Mouse (Mus musculus) ES-E14 (cell line): ENCODE results near the gene Lhx5. TPM values are rescaled to one million over a fixed set of nuclear protein-coding genes. Genes with fewer than 3 reads are reported as not detected.

ENCODE experiments used
- DNase-seq: peaks from one replicate; pipeline ENCODE4 v3.0.0-alpha.2; 2013; ENCODE audit warnings: low read depth, low spot score
- H3K27ac ChIP-seq: 2 replicates; pipeline ENCODE4 v1.5.1; 2012; ENCODE audit warnings: low read depth, mild to moderate bottlenecking, low read length, moderate library complexity, mixed read lengths; ENCODE audit not compliant: poor library complexity, insufficient read depth, severe bottlenecking
- H3K36me3 ChIP-seq: 2 replicates; pipeline ENCODE4 v1.6.1; 2012; ENCODE audit warnings: mild to moderate bottlenecking, low read length, moderate library complexity, mixed read lengths; ENCODE audit not compliant: control insufficient read depth, poor library complexity, insufficient read depth, severe bottlenecking
- H3K4me1 ChIP-seq, 2 experiments: fragments of 150-350 bp in 1 of 2; sonication (generic) in 1 of 2; 2 replicates each; pipeline ENCODE4 v1.6.1; 2012; ENCODE audit warnings: low read length in 2 of 2, mild to moderate bottlenecking in 1 of 2, mixed read lengths in 1 of 2; ENCODE audit not compliant: control insufficient read depth in 2 of 2, insufficient read depth in 2 of 2, poor library complexity in 1 of 2
- H3K4me3 ChIP-seq, 2 experiments: fragments of 150-350 bp in 1 of 2; sonication (generic) in 1 of 2; 2 replicates each; pipeline ENCODE4 v1.5.1; 2012; ENCODE audit warnings: low read length in 2 of 2, low read depth in 1 of 2, mild to moderate bottlenecking in 1 of 2, mixed read lengths in 1 of 2; ENCODE audit not compliant: insufficient read depth in 1 of 2, poor library complexity in 1 of 2, severe bottlenecking in 1 of 2
- H3K9ac ChIP-seq: 2 replicates; pipeline ENCODE4 v1.6.1; 2012; ENCODE audit warnings: low read depth, mild to moderate bottlenecking, low read length, mixed read lengths; ENCODE audit not compliant: poor library complexity, insufficient read depth, severe bottlenecking
- H3K9me3 ChIP-seq: fragments of 150-350 bp; sonication (generic); 2 replicates; pipeline ENCODE4 v1.6.1; 2012; ENCODE audit warnings: low read depth, mild to moderate bottlenecking, low read length; ENCODE audit not compliant: control insufficient read depth, insufficient read depth
- CHD2 ChIP-seq: IDR thresholded peaks from 2 replicates; pipeline ENCODE4 v1.6.1; 2014; ENCODE audit warnings: mild to moderate bottlenecking, low read depth, low read length, inconsistent platforms
- HCFC1 ChIP-seq: IDR thresholded peaks from 2 replicates; pipeline ENCODE4 v1.6.1; 2012; ENCODE audit warnings: low read length, inconsistent platforms, borderline replicate concordance; ENCODE audit not compliant: insufficient read depth
- MAFK ChIP-seq: IDR thresholded peaks from 2 replicates; pipeline ENCODE4 v1.6.1; 2014; ENCODE audit warnings: mild to moderate bottlenecking, low read depth, low read length, inconsistent platforms; ENCODE audit not compliant: insufficient read depth
- ZC3H11A ChIP-seq: IDR thresholded peaks from 2 replicates; pipeline ENCODE4 v1.6.1; 2012; ENCODE audit warnings: low read depth, mild to moderate bottlenecking, inconsistent platforms, low read length, borderline replicate concordance
- ZNF384 ChIP-seq: IDR thresholded peaks from 2 replicates; pipeline ENCODE4 v1.6.1; 2012; ENCODE audit warnings: low read depth, low read length, inconsistent platforms
- in situ Hi-C, 2 experiments: fragments of 600-800 bp; cut with MboI; formaldehyde crosslinking; loops; one replicate each; pipeline ENCODE4 v1.15.1; 2025; ENCODE audit warnings: low sequenced_read_pairs in 2 of 2, inconsistent platforms in 1 of 2; ENCODE audit not compliant: unreplicated experiment in 2 of 2
- total RNA-seq: library from RNA; depleted of rRNA; stranded (reverse); fragments of 300-350 nt; gene quantifications from 2 replicates; pipeline ENCODE4 v1.2.3, GENCODE M21; 2012

The Lhx5 gene
- total RNA-seq, 1 experiment: 0.13 TPM

DNA sequence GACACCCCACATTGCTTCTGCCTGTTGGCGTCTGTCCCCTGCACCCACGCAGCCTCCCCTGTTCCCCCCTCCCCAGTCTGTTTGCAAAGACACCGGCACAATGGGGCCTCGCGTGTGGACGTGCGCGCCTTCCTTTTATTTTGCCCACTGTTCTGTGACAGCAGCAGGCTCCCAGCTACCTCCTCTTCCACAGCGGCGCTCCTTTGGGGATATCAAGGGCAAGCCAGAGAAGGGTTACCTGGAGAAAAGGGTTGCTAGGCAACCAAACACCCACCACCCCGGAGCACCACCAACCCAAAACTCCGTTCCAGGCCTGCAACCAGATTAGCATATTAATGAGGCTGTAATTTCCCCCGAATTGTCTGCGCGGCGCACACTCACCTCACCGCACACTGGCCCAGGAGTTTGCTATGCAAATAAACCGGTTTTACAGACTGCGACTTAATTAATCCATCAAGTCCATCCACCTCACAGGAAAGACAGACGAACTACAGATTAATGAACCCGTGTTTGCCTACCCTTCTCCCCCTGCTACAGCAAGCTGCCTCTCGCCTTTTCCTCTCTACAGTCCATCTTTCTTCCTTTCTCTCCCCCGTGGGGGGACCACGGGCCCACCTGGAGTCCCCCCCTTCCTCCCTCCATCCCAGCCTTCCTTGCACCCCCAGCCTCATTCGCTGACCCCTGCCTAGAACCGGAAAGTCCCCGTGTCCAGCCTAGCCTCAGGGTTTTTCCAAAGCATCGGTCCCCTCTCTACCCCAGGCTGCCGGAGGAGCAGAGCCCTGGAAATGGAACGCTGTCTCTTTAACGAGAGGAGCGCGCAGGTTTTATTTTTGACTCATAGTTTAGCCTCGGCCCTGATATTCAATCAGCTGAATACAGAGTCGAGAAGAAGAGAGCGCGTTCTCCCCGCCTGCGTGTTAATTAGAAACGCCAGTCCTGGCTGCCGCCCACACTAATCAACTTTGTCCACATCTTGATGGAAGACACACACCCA lies 21.8 kb upstream of the Lhx5 start:
- peaks cover 0 to 4% of the 10 kb centered on the region in 2 experiments; a peak in 1 of 4 replicates for H3K4me1 ChIP-seq

DNA sequence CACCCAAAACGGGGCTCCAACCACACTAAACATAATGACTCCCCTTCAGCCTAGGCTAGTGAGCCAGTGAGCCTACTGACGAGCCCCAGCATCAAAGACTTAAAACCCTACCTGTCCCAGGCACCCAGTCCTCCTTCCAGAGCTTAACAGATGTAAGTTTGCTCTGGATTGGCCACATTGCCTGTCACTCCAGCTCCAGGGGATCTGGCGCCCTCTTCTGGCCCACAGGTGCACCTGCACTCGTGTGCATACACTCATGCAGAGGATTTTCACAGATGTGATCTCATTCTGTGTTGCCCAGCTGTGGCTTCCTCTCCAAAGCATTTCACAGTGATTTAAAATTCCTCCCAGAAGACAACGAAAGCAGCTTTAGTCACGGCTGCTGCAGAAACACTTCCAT lies 18.1 kb upstream of the Lhx5 start:
- Histone ChIP-seq H3K36me3 (no peaks in the 10 kb centered on the region), H3K4me1 (peaks cover 0 to 4% of the 10 kb centered on the region in 2 experiments; a peak in 1 of 4 replicates), H3K27ac (no peak overlapping the region), H3K9ac (no peak overlapping the region), H3K9me3 (no peaks in the 10 kb centered on the region), H3K4me3 (no peak overlapping the region)
- in situ Hi-C loops: no loop called here
- DNase-seq: no peak
- TF ChIP-seq ZNF384 (no peak), CHD2 (no peak), ZC3H11A (no peak), MAFK (no peak), HCFC1 (no peak)

More for the DNA sequence above, 21.8 kb upstream of the Lhx5 start:
- H3K4me3 ChIP-seq: peak overlapping the region in 1 of 2 experiments; percentile 5; a peak in 2 of 4 replicates
- H3K36me3 ChIP-seq: no peaks in the 10 kb centered on the region
- no peaks in the 10 kb centered on the region for H3K9me3 ChIP-seq
- in situ Hi-C loops: no loop called here
- no peak for DNase-seq
- TF ChIP-seq HCFC1: no peak
- TF ChIP-seq CHD2: no peak
- TF ChIP-seq MAFK: no peak
- TF ChIP-seq ZC3H11A: no peak
- TF ChIP-seq ZNF384: no peak
- H3K27ac ChIP-seq: no peak overlapping the region
- H3K9ac ChIP-seq: no peak overlapping the region

DNA sequence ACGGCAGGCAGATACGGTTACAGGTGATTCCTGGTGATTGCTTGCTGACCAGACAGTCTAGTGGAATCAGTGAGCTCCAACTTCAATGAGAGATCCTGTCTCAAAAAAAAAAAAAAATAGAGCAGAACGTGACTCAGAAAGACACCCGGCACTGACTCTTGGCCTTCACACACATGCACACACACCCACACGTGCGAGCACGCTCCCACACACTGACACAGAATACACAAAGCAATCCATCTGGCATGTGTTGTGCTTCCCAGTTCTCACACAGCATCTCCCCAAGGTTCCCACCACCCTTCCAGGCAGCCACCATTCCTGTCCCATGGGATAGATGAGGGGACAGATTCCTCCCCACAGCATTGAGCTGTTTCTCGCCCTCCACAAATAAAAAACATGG lies 11.4 kb upstream of the Lhx5 start:
- TF ChIP-seq HCFC1 (no peak), ZNF384 (no peak), ZC3H11A (no peak), CHD2 (no peak), MAFK (no peak)
- no peak for DNase-seq
- H3K4me1 ChIP-seq: no peaks in the 10 kb centered on the region
- H3K36me3 ChIP-seq: no peaks in the 10 kb centered on the region
- in situ Hi-C loops: no loop called here
- no peaks in the 10 kb centered on the region for H3K9me3 ChIP-seq
- H3K27ac ChIP-seq: no peak overlapping the region
- no peak overlapping the region for H3K4me3 ChIP-seq
- no peak overlapping the region for H3K9ac ChIP-seq

DNA sequence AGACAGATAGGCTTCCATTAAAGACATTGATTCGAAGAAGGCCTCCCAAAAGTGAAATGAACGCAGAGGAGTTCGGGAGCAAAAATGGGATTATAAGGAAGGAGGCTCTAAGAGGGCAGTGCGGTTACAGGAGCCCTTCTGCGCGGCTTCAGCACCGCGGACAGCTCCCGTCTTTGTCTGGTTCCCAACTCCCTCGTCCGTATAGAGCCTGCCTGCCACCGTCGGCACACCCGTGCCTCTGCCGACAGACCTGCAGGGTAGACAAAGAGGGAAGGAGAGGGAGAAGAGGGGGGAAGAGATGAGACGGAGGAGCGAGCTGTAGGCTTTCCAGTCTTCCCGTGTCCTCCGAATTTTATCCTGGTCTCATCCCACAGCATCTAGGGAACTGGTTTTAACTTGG lies 7.5 kb upstream of the Lhx5 start:
- no peak overlapping the region for H3K9ac ChIP-seq
- H3K9me3 ChIP-seq: no peaks in the 10 kb centered on the region
- H3K27ac ChIP-seq: no peak overlapping the region
- no peak for DNase-seq
- in situ Hi-C loops: no loop called here
- H3K4me3 ChIP-seq: no peak overlapping the region
- no peak for TF ChIP-seq ZC3H11A
- peak; percentile 62; the same call in 1 of the 2 replicates for TF ChIP-seq HCFC1
- TF ChIP-seq ZNF384: no peak
- H3K4me1 ChIP-seq: peaks cover 0 to 11% of the 10 kb centered on the region in 2 experiments; a peak in 1 of 4 replicates
- no peaks in the 10 kb centered on the region for H3K36me3 ChIP-seq
